Mouse (Mus musculus) hindbrain, embryonic 16.5 days (tissue): ENCODE data around the gene Ptprn2. TPM values are rescaled to one million over a fixed set of nuclear protein-coding genes. Genes with fewer than 3 reads are reported as not detected.

Source experiments
- ATAC-seq: fragments of 200-750 bp; cut with Nextera tagmentation; 2 replicates; pipeline ENCODE4 v1.8.0; 2017; ENCODE audit warnings: moderate TSS enrichment, moderate library complexity
- H3K27ac ChIP-seq: fragments of 300-500 bp; sonication (generic); 2 replicates; pipeline ENCODE4 v1.5.1; 2014; ENCODE audit warnings: low read depth, mild to moderate bottlenecking, control low read depth, low read length, moderate library complexity
- H3K27me3 ChIP-seq: fragments of 300-500 bp; sonication (generic); replicated peaks from 2 replicates; pipeline ENCODE4 v1.6.1; 2014; ENCODE audit warnings: low read length; ENCODE audit not compliant: control insufficient read depth, insufficient read depth
- H3K36me3 ChIP-seq: fragments of 300-500 bp; sonication (generic); 2 replicates; pipeline ENCODE4 v1.6.1; 2014; ENCODE audit warnings: mild to moderate bottlenecking, low read length, moderate library complexity, mixed read lengths; ENCODE audit not compliant: control insufficient read depth, insufficient read depth
- H3K4me1 ChIP-seq: fragments of 300-500 bp; sonication (generic); 2 replicates; pipeline ENCODE4 v1.6.1; 2014; ENCODE audit warnings: low read depth, low read length; ENCODE audit not compliant: control insufficient read depth, insufficient read depth
- H3K4me2 ChIP-seq: fragments of 300-500 bp; sonication (generic); 2 replicates; pipeline ENCODE4 v1.6.1; 2014; ENCODE audit warnings: mild to moderate bottlenecking, low read length, control low read depth, moderate library complexity
- H3K4me3 ChIP-seq: fragments of 300-500 bp; sonication (generic); 2 replicates; pipeline ENCODE4 v1.5.1; 2014; ENCODE audit warnings: mild to moderate bottlenecking, low read length, control low read depth, moderate library complexity
- H3K9ac ChIP-seq: fragments of 300-500 bp; sonication (generic); 2 replicates; pipeline ENCODE4 v1.6.1; 2014; ENCODE audit warnings: low read depth, mild to moderate bottlenecking, control low read depth, low read length, moderate library complexity
- H3K9me3 ChIP-seq: fragments of 300-500 bp; sonication (generic); 2 replicates; pipeline ENCODE4 v1.6.1; 2014; ENCODE audit warnings: mild to moderate bottlenecking, low read length, moderate library complexity; ENCODE audit not compliant: control insufficient read depth
- WGBS: fragments of 180-500 bp; shearing (Covaris S2); extraction: QIAGEN DNeasy Blood & Tissue Kit; methylation state at CpG from one replicate; pipeline ENCODE4 v1.1.7; 2014; 5-methylcytosine and 5-hydroxymethylcytosine counted together
- polyA plus RNA-seq: library from polyadenylated mRNA; unstranded; fragments of >200 nt; fragmentation: Nextera tagmentation; extraction: Ambion mirVana; gene quantifications from 2 replicates; pipeline ENCODE4 v1.2.1, GENCODE M21; 2015

Ptprn2 gene
- polyA plus RNA-seq, 1 experiment from 2014 or later: 11.7 TPM

GRCm38 (mm10) chr12:117058975-117059374, 573.5 kb downstream of the Ptprn2 start:
- Histone ChIP-seq H3K36me3 (no peaks in the 10 kb centered on the region), H3K9ac (no peak overlapping the region), H3K9me3 (no peaks in the 10 kb centered on the region), H3K4me1 (peaks cover 4% of the 10 kb centered on the region), H3K27ac (no peak overlapping the region), H3K27me3 (no peaks in the 10 kb centered on the region), H3K4me2 (no peak overlapping the region), H3K4me3 (no peak overlapping the region)
- no peak for ATAC-seq
- WGBS: 90% methylated on average over 7 of the region's 7 CpGs

GRCm38 (mm10) chr12:117077664-117078063, 592.1 kb downstream of the Ptprn2 start:
- no peak overlapping the region for H3K27ac ChIP-seq
- H3K27me3 ChIP-seq: no peaks in the 10 kb centered on the region
- H3K4me2 ChIP-seq: no peak overlapping the region
- WGBS: 85% methylated on average over 7 of the region's 7 CpGs
- H3K36me3 ChIP-seq: no peaks in the 10 kb centered on the region
- ATAC-seq: no peak
- H3K4me1 ChIP-seq: no peaks in the 10 kb centered on the region
- no peak overlapping the region for H3K9ac ChIP-seq
- H3K4me3 ChIP-seq: no peak overlapping the region
- no peaks in the 10 kb centered on the region for H3K9me3 ChIP-seq

DNA sequence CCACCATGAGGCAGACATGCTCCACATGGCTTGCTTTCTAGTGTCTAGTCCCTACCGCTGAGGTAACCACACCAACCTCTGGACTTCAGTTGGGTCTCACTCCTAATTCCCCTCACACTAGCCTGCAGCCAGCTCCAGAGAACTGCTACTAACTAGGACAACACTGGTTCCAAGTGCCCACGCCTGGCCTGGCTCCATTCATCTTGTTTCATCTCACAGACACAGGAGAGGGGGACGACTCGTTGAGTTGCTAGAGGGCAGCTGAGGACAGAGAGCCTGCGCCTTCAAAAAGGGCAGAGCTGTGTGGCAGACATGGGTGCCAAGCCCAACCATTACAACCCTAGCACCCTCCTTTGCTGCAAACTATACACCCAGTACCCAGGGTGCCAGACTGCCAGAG, 593.4 kb downstream of the Ptprn2 start:
- Histone ChIP-seq H3K9me3 (no peaks in the 10 kb centered on the region), H3K4me3 (no peak overlapping the region), H3K27ac (no peak overlapping the region), H3K4me1 (peaks cover 3% of the 10 kb centered on the region), H3K9ac (no peak overlapping the region), H3K36me3 (no peaks in the 10 kb centered on the region), H3K27me3 (no peaks in the 10 kb centered on the region), H3K4me2 (no peak overlapping the region)
- 88% methylated on average over 5 of the region's 5 CpGs for WGBS
- ATAC-seq: no peak

DNA sequence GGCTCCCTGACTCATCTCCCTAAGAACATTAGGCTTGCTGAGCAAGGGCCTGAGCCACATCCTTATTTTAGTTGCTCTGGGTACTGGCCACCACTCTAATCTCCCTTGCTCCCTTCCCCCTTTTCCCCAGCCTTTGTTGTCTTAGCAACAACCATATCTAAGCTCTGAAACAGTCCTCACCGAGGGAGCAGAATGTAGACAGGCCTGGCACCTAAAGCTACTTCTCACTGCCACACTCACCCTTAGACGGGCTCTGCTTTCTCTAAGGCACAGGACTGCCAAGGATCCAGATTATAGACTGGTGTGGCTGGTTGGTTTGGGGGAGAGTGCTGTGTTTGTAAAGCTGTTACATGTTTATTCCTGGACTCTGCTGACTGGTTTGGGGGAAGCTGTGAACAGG, 594.2 kb downstream of the Ptprn2 start:
- peaks cover 10% of the 10 kb centered on the region for H3K4me1 ChIP-seq
- H3K9ac ChIP-seq: no peak overlapping the region
- no peak overlapping the region for H3K27ac ChIP-seq
- H3K9me3 ChIP-seq: no peaks in the 10 kb centered on the region
- H3K27me3 ChIP-seq: no peaks in the 10 kb centered on the region
- no peaks in the 10 kb centered on the region for H3K36me3 ChIP-seq
- ATAC-seq: no peak
- WGBS: 45% methylated on average over 2 of the region's 2 CpGs
- H3K4me3 ChIP-seq: no peak overlapping the region
- H3K4me2 ChIP-seq: no peak overlapping the region

- ATAC-seq: no peak
- Histone ChIP-seq H3K4me1 (peaks cover 12% of the 10 kb centered on the region), H3K4me3 (no peak overlapping the region), H3K36me3 (no peaks in the 10 kb centered on the region), H3K27me3 (no peaks in the 10 kb centered on the region), H3K9me3 (no peaks in the 10 kb centered on the region), H3K9ac (no peak overlapping the region), H3K4me2 (no peak overlapping the region), H3K27ac (peak overlapping the region; percentile 27; the same call in 1 of the 2 replicates)
- 67% methylated on average over 3 of the region's 3 CpGs for WGBS
Observed at GRCm38 (mm10) chr12:117083856-117084701, 598.6 kb downstream of the Ptprn2 start.

DNA sequence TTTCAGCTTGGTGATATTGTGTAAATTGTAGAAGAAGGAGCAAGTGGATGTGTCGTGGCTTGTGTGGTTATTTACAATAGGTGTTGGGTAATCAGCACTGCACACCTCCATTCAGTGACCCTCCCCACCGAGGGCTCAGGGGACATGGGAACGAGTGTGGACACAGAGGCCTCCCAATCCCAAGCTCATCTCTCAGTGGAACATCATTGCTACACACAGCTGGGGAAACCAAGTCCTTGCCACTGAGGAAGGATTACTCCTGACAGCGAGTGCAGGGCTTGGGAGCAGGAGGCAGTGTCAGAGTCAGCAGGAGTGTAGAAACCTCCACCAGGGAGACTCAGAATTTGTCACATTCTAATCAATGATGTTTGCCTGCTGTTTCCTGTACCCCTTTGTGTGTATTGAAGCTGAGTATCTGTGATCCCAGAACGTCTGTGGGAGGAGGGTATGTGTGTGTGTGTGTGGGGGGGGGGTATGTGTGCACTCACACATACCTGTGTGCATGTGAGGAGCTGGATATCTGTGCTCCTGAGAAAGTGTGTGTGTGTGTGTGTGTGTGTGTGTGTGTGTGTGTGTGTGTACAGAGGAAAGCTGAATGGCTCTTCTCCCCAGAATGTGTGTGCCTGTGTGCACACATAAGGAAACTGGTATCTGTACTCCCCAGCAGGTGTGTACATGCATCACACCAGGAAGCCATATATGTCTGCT, 599.3 kb downstream of the Ptprn2 start:
- Histone ChIP-seq H3K4me2 (no peak overlapping the region), H3K27ac (peak overlapping the region; percentile 27; the same call in 1 of the 2 replicates), H3K9me3 (no peaks in the 10 kb centered on the region), H3K4me1 (peaks cover 12% of the 10 kb centered on the region), H3K9ac (no peak overlapping the region), H3K36me3 (no peaks in the 10 kb centered on the region), H3K4me3 (no peak overlapping the region), H3K27me3 (no peaks in the 10 kb centered on the region)
- ATAC-seq: peak; percentile 25; the same call in 1 of the 2 replicates
- 34% methylated on average over 5 of the region's 5 CpGs for WGBS

GRCm38 (mm10) chr12:117085661-117086335, 600.3 kb downstream of the Ptprn2 start:
- Histone ChIP-seq H3K4me2 (no peak overlapping the region), H3K9me3 (no peaks in the 10 kb centered on the region), H3K4me3 (no peak overlapping the region), H3K9ac (no peak overlapping the region), H3K27me3 (no peaks in the 10 kb centered on the region), H3K4me1 (peaks cover 12% of the 10 kb centered on the region), H3K36me3 (no peaks in the 10 kb centered on the region), H3K27ac (no peak overlapping the region)
- 52% methylated on average over 1 of the region's 1 CpGs for WGBS
- 0 out of 2 replicates have a peak, but pooled peaks have one; percentile 29 for ATAC-seq

GRCm38 (mm10) chr12:117092345-117093107, 607.0 kb downstream of the Ptprn2 start:
- no peak overlapping the region for H3K4me2 ChIP-seq
- H3K36me3 ChIP-seq: no peaks in the 10 kb centered on the region
- no peaks in the 10 kb centered on the region for H3K27me3 ChIP-seq
- H3K9ac ChIP-seq: no peak overlapping the region
- 92% methylated on average over 4 of the region's 4 CpGs for WGBS
- no peak overlapping the region for H3K27ac ChIP-seq
- ATAC-seq: no peak; the same call in 1 of the 2 replicates
- no peak overlapping the region for H3K4me3 ChIP-seq
- H3K9me3 ChIP-seq: no peaks in the 10 kb centered on the region
- no peaks in the 10 kb centered on the region for H3K4me1 ChIP-seq
